Mouse (Mus musculus) layer of hippocampus, adult 9-11 months (tissue): ENCODE results near the gene BC017158.
A peak's percentile ranks its signal among the peaks of the same experiment; 100 is the strongest.
"Not testable (repeated sequence)": the region's sequence is repeated elsewhere in the genome, so short reads cannot be mapped to it uniquely, and the experiment has no call there.

Experiments
- DNase-seq: peaks from one replicate; pipeline ENCODE4 v3.0.0; 2022

BC017158 gene

GRCm38 (mm10) chr7:128297617-128298480 is at the start of gene BC017158:
Gene BC017158, minus strand, starts transcription at chr7:128298170.
- DNase-seq = peak; percentile 70

GRCm38 (mm10) chr7:128346991-128347390 is 49.0 kb upstream of the BC017158 start:
- DNase-seq = no peak

GRCm38 (mm10) chr7:128346522-128346921 is 48.6 kb upstream of the BC017158 start:
- DNase-seq = no peak

- DNase-seq = no peak
Observed at GRCm38 (mm10) chr7:128345691-128346090, 47.7 kb upstream of the BC017158 start.

GRCm38 (mm10) chr7:128344928-128345653 is 47.1 kb upstream of the BC017158 start:
- DNase-seq = peak; percentile 44

GRCm38 (mm10) chr7:128344488-128344887 is 46.5 kb upstream of the BC017158 start:
- DNase-seq = no peak

- DNase-seq = not testable (repeated sequence)
Observed at GRCm38 (mm10) chr7:128342691-128343090, 44.7 kb upstream of the BC017158 start.

GRCm38 (mm10) chr7:128340321-128340720 is 42.4 kb upstream of the BC017158 start:
- not testable (repeated sequence) for DNase-seq

- DNase-seq = peak; percentile 47
Observed at GRCm38 (mm10) chr7:128332896-128333295, 34.9 kb upstream of the BC017158 start.

GRCm38 (mm10) chr7:128330981-128331380 is 33.0 kb upstream of the BC017158 start:
- DNase-seq = no peak

- DNase-seq = no peak
Observed at GRCm38 (mm10) chr7:128324977-128325376, 27.0 kb upstream of the BC017158 start.

GRCm38 (mm10) chr7:128321260-128321659 is 23.3 kb upstream of the BC017158 start:
- no peak for DNase-seq

GRCm38 (mm10) chr7:128320219-128320816 is 22.3 kb upstream of the BC017158 start:
- no peak for DNase-seq

GRCm38 (mm10) chr7:128319140-128319539 is 21.2 kb upstream of the BC017158 start:
- DNase-seq = no peak

GRCm38 (mm10) chr7:128317011-128317410 is 19.0 kb upstream of the BC017158 start:
- DNase-seq = no peak

- no peak for DNase-seq
Observed at GRCm38 (mm10) chr7:128314491-128314890, 16.5 kb upstream of the BC017158 start.

- DNase-seq = no peak
Observed at GRCm38 (mm10) chr7:128313601-128314000, 15.6 kb upstream of the BC017158 start.

GRCm38 (mm10) chr7:128312375-128313059 is 14.5 kb upstream of the BC017158 start:
- no peak for DNase-seq

GRCm38 (mm10) chr7:128311811-128312210 is 13.8 kb upstream of the BC017158 start:
- no peak for DNase-seq

GRCm38 (mm10) chr7:128311263-128311662 is 13.3 kb upstream of the BC017158 start:
- no peak for DNase-seq

GRCm38 (mm10) chr7:128310229-128310688 is 12.3 kb upstream of the BC017158 start:
- no peak for DNase-seq

GRCm38 (mm10) chr7:128309776-128310175 is 11.8 kb upstream of the BC017158 start:
- no peak for DNase-seq

- DNase-seq = no peak
Observed at GRCm38 (mm10) chr7:128309216-128309615, 11.2 kb upstream of the BC017158 start.
